Mouse (Mus musculus): Measurements from ENCODE around the gene Tsc22d4. TPM values are rescaled to one million over a fixed set of nuclear protein-coding genes. Genes with fewer than 3 reads are reported as not detected.
A peak's percentile ranks its signal among the peaks of the same experiment; 100 is the strongest.

Gene Tsc22d4
- total RNA-seq, 2 experiments from 2014 or later = 61.6 to 71.9 TPM

GRCm38 (mm10) chr5:137786109-137786942 lies 40.8 kb downstream of the Tsc22d4 start:
- DNase-seq = peak; percentile 100
- intact Hi-C loops (cut with DNase I) = no loop called here

- intact Hi-C loops (cut with DNase I) = no loop called here
- DNase-seq = peak; percentile 97
Observed at GRCm38 (mm10) chr5:137787151-137787928, 41.8 kb downstream of the Tsc22d4 start, which contains the start of the genes Mepce and Zcwpw1. Gene Mepce, minus strand, starts transcription at chr5:137787655. Gene Zcwpw1, plus strand, starts transcription at chr5:137787798.

- intact Hi-C loops (cut with DNase I) = no loop called here
- peak; percentile 22 for DNase-seq
Observed at GRCm38 (mm10) chr5:137788171-137788570, 42.6 kb downstream of the Tsc22d4 start.

- no peak for DNase-seq
- intact Hi-C loops (cut with DNase I) = no loop called here
Observed at GRCm38 (mm10) chr5:137788946-137789531, 43.5 kb downstream of the Tsc22d4 start.

GRCm38 (mm10) chr5:137791553-137791952 lies 46.0 kb downstream of the Tsc22d4 start:
- intact Hi-C loops (cut with DNase I) = loop anchor here (5.0 kb wide), 1 partner anchor 96 kb away; no protein-coding TSS in a partner anchor

DNA sequence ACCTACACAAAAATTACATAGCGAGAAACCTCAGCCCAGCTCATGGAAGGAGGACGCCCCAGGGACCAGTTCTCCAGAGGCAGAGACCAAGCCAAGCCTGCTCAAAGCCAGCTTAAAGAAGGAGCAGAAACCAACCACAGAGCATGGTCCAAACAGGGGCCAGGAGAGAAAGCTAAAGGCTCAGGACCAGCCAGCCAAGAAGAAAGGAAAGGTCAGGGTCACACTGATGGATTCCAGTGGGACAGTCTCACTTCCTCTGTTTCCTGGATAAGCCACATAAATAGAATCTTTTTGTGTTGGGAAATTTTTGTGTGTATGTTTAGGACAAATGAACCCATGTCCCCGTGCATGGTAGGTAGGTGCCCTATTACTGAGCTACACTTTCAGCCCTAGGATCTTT lies 51.1 kb downstream of the Tsc22d4 start:
- intact Hi-C loops (cut with DNase I) = no loop called here
- no peak for DNase-seq

More at GRCm38 (mm10) chr5:137791553-137791952, 46.0 kb downstream of the Tsc22d4 start:
- no peak for DNase-seq

GRCm38 (mm10) chr5:137800917-137801316 lies 55.4 kb downstream of the Tsc22d4 start:
- intact Hi-C loops (cut with DNase I) = no loop called here
- no peak for DNase-seq

GRCm38 (mm10) chr5:137806158-137806557 lies 60.6 kb downstream of the Tsc22d4 start:
- intact Hi-C loops (cut with DNase I) = no loop called here

DNA sequence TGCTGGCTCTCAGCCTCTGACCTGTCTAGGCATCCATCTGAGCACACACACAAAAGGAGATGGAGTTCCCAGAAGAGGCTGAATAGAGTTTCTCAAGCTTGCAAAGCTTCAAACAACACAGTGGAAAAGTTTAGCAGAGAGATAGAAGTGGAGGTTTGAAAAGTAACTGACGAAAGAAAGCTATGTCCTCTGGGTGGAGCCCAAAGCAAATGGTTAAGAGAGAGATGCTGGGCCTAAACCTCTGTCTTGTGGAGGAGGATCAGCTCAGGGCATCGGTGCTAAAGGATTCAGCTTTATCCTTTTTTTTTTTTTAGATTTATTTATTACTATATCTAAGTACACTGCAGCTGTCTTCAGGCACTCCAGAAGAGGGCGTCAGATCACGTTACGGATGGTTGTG lies 62.8 kb downstream of the Tsc22d4 start:
- DNase-seq = no peak
- intact Hi-C loops (cut with DNase I) = no loop called here

More at GRCm38 (mm10) chr5:137806158-137806557, 60.6 kb downstream of the Tsc22d4 start:
- no peak for DNase-seq

- DNase-seq = no peak
- intact Hi-C loops (cut with DNase I) = no loop called here
Observed at GRCm38 (mm10) chr5:137817466-137818222, 72.1 kb downstream of the Tsc22d4 start.

Other genes with a start within 250 kb of the Tsc22d4 start
- gene Pop7, start 243.2 kb upstream of the Tsc22d4 start, total RNA-seq (2021) = 10 to 100 TPM; 33.7 to 37.6 TPM
- gene Gigyf1, start 227.2 kb upstream of the Tsc22d4 start, total RNA-seq (2021) = 10 to 100 TPM; 56.5 to 63.6 TPM
- gene Epo, start 212.5 kb upstream of the Tsc22d4 start, total RNA-seq (2021) = not detected
- gene Gnb2, start 212.2 kb upstream of the Tsc22d4 start, total RNA-seq (2021) = 1,000 to 10,000 TPM; 1,140 to 1,206 TPM
- 100 to 1,000 TPM; 151 to 176 TPM for gene Actl6b, start 192.2 kb upstream of the Tsc22d4 start, total RNA-seq (2021)
- gene Tfr2, start 175.9 kb upstream of the Tsc22d4 start, total RNA-seq (2021) = 10 to 100 TPM; 28.3 to 28.8 TPM
- gene Mospd3, start 144.7 kb upstream of the Tsc22d4 start, total RNA-seq (2021) = 10 to 100 TPM; 55.0 to 57.1 TPM
- gene Pcolce, start 131.9 kb upstream of the Tsc22d4 start, total RNA-seq (2021) = 10 to 100 TPM; 12.6 to 15.1 TPM
- gene Fbxo24, start 116.7 kb upstream of the Tsc22d4 start, total RNA-seq (2021) = under 1 TPM in 1 of 2 experiments, not detected in 1; 0.20 TPM
- gene Lrch4, start 116.6 kb upstream of the Tsc22d4 start, total RNA-seq (2021) = 10 to 100 TPM; 13.7 to 13.9 TPM
- gene Gm20605, start 116.6 kb upstream of the Tsc22d4 start, total RNA-seq (2021) = 10 to 100 TPM in 1 of 2 experiments, 1 to 10 TPM in 1; 9.9 to 10.2 TPM
- 1 to 10 TPM; 2.8 to 4.9 TPM for gene Sap25, start 104.4 kb upstream of the Tsc22d4 start, total RNA-seq (2021)
- gene Irs3, start 100.0 kb upstream of the Tsc22d4 start, total RNA-seq (2021) = under 1 TPM in 1 of 2 experiments, not detected in 1; 0.28 TPM
- 10 to 100 TPM; 23.9 to 24.7 TPM for gene Agfg2, start 61.0 kb upstream of the Tsc22d4 start, total RNA-seq (2021)
- 100 to 1,000 TPM; 195 to 197 TPM for gene Nyap1, start 4.1 kb upstream of the Tsc22d4 start, total RNA-seq (2021)
- 10 to 100 TPM; 28.4 to 38.6 TPM for gene Ppp1r35, start 33.1 kb downstream of the Tsc22d4 start, total RNA-seq (2021)
- 10 to 100 TPM; 32.9 to 35.2 TPM for gene Mepce, start 41.9 kb downstream of the Tsc22d4 start, total RNA-seq (2021)
- gene Zcwpw1, start 42.1 kb downstream of the Tsc22d4 start, total RNA-seq (2021) = 1 to 10 TPM; 5.4 to 6.1 TPM
- 1 to 10 TPM in 1 of 2 experiments, under 1 TPM in 1; 0.91 to 1.0 TPM for gene Pilra, start 90.6 kb downstream of the Tsc22d4 start, total RNA-seq (2021)
- not detected for gene Pilrb1, start 112.4 kb downstream of the Tsc22d4 start, total RNA-seq (2021)
- not detected for gene Pilrb2, start 126.1 kb downstream of the Tsc22d4 start, total RNA-seq (2021)
- not detected for gene Cyp3a13, start 175.9 kb downstream of the Tsc22d4 start, total RNA-seq (2021)
- gene Gjc3, start 217.4 kb downstream of the Tsc22d4 start, total RNA-seq (2021) = under 1 TPM; 0.58 to 0.76 TPM
- not detected for gene Azgp1, start 235.8 kb downstream of the Tsc22d4 start, total RNA-seq (2021)

All from left cerebral cortex, postnatal 4 days (tissue).